Mouse (Mus musculus): Measurements from ENCODE around the gene Wfdc13. TPM values are rescaled to one million over a fixed set of nuclear protein-coding genes. Genes with fewer than 3 reads are reported as not detected.
"Not testable (repeated sequence)": the region's sequence is repeated elsewhere in the genome, so short reads cannot be mapped to it uniquely, and the experiment has no call there.

Wfdc13 gene
- polyA plus RNA-seq, 1 experiment from 2014 or later: not detected

DNA sequence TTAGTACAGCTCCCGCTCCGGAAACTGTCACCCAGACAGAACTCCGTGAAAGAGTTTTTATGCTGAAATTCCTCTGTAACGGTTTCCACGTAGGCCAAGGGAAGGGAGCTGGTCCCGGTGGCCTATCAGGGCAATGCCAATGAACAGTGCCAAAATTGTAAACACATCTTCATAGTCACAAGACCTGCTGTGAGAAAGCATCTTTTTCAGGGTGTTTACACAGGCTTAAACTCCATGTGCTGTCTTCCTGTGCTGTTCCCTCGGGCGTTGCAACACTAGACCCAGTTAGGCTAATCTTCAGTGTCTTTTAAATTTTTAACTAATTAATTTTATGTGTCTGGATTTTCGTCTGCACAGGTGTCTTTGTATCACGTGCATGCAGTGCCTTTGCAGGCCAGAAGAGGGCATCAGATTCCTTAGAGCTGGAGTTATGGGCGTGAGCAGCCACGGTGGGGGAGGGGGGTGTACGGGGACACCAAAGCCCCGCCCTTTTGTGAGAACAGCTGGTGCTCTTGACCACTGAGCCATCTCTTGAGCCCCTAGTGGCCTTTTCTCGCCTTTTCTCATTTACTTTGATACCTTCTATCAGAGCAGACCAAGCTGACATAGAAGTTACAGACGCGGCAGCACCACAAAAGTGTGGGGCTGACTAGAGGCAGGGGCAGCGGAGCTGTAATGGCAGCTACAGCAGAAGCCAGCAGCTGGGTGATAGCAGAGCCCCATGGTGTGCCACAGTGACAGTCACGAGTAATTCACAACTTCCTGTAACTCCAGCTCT lies 5.9 kb upstream of the Wfdc13 start:
- no peak overlapping the region for H3K27ac ChIP-seq
- H3K27me3 ChIP-seq (ENCODE audit: insufficient read depth, poor library complexity, severe bottlenecking): no peaks in the 10 kb centered on the region
- peaks cover 8% of the 10 kb centered on the region; the same call in 1 of the 2 replicates for H3K4me1 ChIP-seq
- no peaks in the 10 kb centered on the region for H3K9me3 ChIP-seq
- 20% methylated on average over 19 of the region's 19 CpGs for WGBS
- peak overlapping the region; percentile 50 for H3K4me3 ChIP-seq
- no peaks in the 10 kb centered on the region for H3K36me3 ChIP-seq
- peak; percentile 91 for DNase-seq (ENCODE audit: low spot score)

- H3K36me3 ChIP-seq: no peaks in the 10 kb centered on the region
- no peaks in the 10 kb centered on the region for H3K9me3 ChIP-seq
- peaks cover 8% of the 10 kb centered on the region; the same call in 1 of the 2 replicates for H3K4me1 ChIP-seq
- 53% methylated on average over 3 of the region's 3 CpGs for WGBS
- no peak overlapping the region for H3K27ac ChIP-seq
- DNase-seq (ENCODE audit: low spot score): no peak
- no peaks in the 10 kb centered on the region for H3K27me3 ChIP-seq (ENCODE audit: insufficient read depth, poor library complexity, severe bottlenecking)
- no peak overlapping the region for H3K4me3 ChIP-seq
Observed at GRCm38 (mm10) chr2:164679906-164680305, 5.0 kb upstream of the Wfdc13 start.

DNA sequence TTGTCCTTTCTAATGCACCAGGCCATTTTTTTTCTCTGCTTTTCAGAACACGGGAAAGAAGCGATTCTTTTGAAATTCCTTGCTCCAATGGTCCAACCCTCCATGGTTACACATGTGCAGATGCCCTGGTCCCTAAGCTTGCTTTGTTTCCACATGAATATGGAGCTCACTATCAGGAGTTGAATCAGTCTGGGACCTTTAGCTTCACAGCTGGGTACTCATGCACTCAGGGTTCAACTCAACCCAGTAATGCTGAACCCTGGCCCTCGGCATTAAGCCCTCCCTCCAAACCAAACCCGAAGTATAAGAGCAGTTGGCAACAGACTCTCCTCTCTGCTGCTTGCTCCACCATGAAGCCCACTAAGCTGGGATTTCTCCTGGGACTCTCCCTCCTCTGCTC lies 13.3 kb downstream of the Wfdc13 start, which contains the start of gene Spint4:
Gene Spint4, plus strand, starts transcription at position 301 of the 400 bp plus-strand sequence.
- no peak within 1 kb of the TSS for H3K27ac ChIP-seq
- no peaks in the 10 kb centered on the region for H3K4me1 ChIP-seq
- H3K4me3 ChIP-seq: no peak within 1 kb of the TSS
- no peaks in the 10 kb centered on the region for H3K9me3 ChIP-seq
- no peaks in the 10 kb centered on the region for H3K27me3 ChIP-seq (ENCODE audit: insufficient read depth, poor library complexity, severe bottlenecking)
- no peak for DNase-seq (ENCODE audit: low spot score)
- WGBS: 79% methylated on average over 4 of the region's 4 CpGs
- no peaks in the 10 kb centered on the region for H3K36me3 ChIP-seq

DNA sequence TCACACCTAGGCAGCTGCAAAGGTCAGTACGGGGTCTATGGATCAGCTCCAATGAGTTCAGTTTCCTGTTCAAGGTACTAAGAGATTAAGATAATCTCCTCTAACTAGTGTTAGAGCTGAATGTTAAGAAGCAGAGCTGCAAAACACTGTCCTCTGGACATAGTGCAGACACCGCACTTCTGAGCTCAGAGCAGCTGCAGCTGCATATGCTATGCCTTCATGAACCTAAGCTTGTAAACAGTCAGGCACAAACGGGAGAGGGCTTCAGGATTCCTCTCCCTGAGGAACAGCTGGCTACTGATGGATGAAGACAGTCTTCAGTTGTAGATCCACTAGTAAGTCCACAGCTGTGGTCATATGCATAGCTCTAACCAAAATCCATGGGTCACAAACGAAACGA lies 16.1 kb downstream of the Wfdc13 start:
- Histone ChIP-seq H3K27me3 (ENCODE audit: insufficient read depth, poor library complexity, severe bottlenecking) (no peaks in the 10 kb centered on the region), H3K27ac (no peak overlapping the region), H3K4me1 (no peaks in the 10 kb centered on the region), H3K36me3 (no peaks in the 10 kb centered on the region), H3K9me3 (no peaks in the 10 kb centered on the region), H3K4me3 (no peak overlapping the region)
- 73% methylated on average over 5 of the region's 5 CpGs for WGBS
- DNase-seq (ENCODE audit: low spot score): no peak

DNA sequence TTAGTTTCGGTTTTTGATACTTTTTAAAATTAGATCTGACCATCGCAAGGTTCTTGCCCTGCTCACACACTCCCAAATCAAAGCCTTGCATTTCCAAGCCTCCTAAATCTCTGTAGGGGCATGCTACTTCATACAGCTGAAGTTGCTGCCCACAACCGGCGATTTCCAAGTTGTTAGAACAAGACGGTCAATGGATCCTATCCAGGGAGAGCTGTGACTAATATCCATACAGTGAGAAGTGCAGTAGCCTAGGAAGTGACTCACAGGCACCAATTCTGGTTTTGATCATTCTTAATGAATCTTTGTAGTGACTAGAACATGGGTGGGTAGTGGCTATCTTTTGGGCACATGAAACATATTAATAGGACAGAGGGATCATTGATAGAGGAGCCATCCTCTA lies 16.9 kb downstream of the Wfdc13 start:
- H3K4me1 ChIP-seq: no peaks in the 10 kb centered on the region
- WGBS: 88% methylated on average over 5 of the region's 5 CpGs

GRCm38 (mm10) chr2:164704235-164704634 lies 19.3 kb downstream of the Wfdc13 start:
- H3K4me3 ChIP-seq: no peak overlapping the region
- H3K4me1 ChIP-seq: no peaks in the 10 kb centered on the region
- no peak overlapping the region for H3K27ac ChIP-seq
- H3K36me3 ChIP-seq: no peaks in the 10 kb centered on the region
- no peaks in the 10 kb centered on the region for H3K9me3 ChIP-seq
- WGBS: 72% methylated on average over 5 of the region's 5 CpGs
- no peak for DNase-seq (ENCODE audit: low spot score)
- H3K27me3 ChIP-seq (ENCODE audit: insufficient read depth, poor library complexity, severe bottlenecking): no peaks in the 10 kb centered on the region

More for the DNA sequence above, 16.9 kb downstream of the Wfdc13 start:
- Histone ChIP-seq H3K4me3 (no peak overlapping the region), H3K27me3 (ENCODE audit: insufficient read depth, poor library complexity, severe bottlenecking) (no peaks in the 10 kb centered on the region), H3K9me3 (no peaks in the 10 kb centered on the region), H3K27ac (no peak overlapping the region), H3K36me3 (no peaks in the 10 kb centered on the region)
- DNase-seq (ENCODE audit: low spot score): no peak

GRCm38 (mm10) chr2:164705328-164705727 lies 20.4 kb downstream of the Wfdc13 start:
- H3K4me1 ChIP-seq: no peaks in the 10 kb centered on the region
- H3K27me3 ChIP-seq (ENCODE audit: insufficient read depth, poor library complexity, severe bottlenecking): no peaks in the 10 kb centered on the region
- no peaks in the 10 kb centered on the region for H3K36me3 ChIP-seq
- no peak overlapping the region for H3K4me3 ChIP-seq
- H3K27ac ChIP-seq: no peak overlapping the region
- no peak for DNase-seq (ENCODE audit: low spot score)
- WGBS: 82% methylated on average over 6 of the region's 6 CpGs
- no peaks in the 10 kb centered on the region for H3K9me3 ChIP-seq

- WGBS: 89% methylated on average over 14 of the region's 14 CpGs
- Histone ChIP-seq H3K4me1 (no peaks in the 10 kb centered on the region), H3K4me3 (no peak overlapping the region), H3K36me3 (no peaks in the 10 kb centered on the region), H3K27me3 (ENCODE audit: insufficient read depth, poor library complexity, severe bottlenecking) (no peaks in the 10 kb centered on the region), H3K9me3 (no peaks in the 10 kb centered on the region), H3K27ac (no peak overlapping the region)
- no peak for DNase-seq (ENCODE audit: low spot score)
Observed at GRCm38 (mm10) chr2:164705991-164706390, 21.1 kb downstream of the Wfdc13 start.

- WGBS: 75% methylated on average over 6 of the region's 6 CpGs
- no peak for DNase-seq (ENCODE audit: low spot score)
- Histone ChIP-seq H3K9me3 (no peaks in the 10 kb centered on the region), H3K27me3 (ENCODE audit: insufficient read depth, poor library complexity, severe bottlenecking) (peaks cover 6% of the 10 kb centered on the region; the same call in 1 of the 2 replicates), H3K4me3 (no peak within 1 kb of the TSS), H3K4me1 (no peaks in the 10 kb centered on the region), H3K27ac (no peak within 1 kb of the TSS), H3K36me3 (no peaks in the 10 kb centered on the region)
Observed at GRCm38 (mm10) chr2:164715005-164715404, 30.1 kb downstream of the Wfdc13 start, which contains the start of gene Spint5. TSS of gene Spint5 (plus strand) at chr2:164715305.

- H3K4me3 ChIP-seq; H3K9me3 ChIP-seq; DNase-seq (ENCODE audit: low spot score); H3K27me3 ChIP-seq (ENCODE audit: insufficient read depth, poor library complexity, severe bottlenecking); H3K4me1 ChIP-seq; H3K36me3 ChIP-seq; H3K27ac ChIP-seq: not testable (repeated sequence)
- WGBS: 85% methylated on average over 23 of the region's 23 CpGs
Observed at GRCm38 (mm10) chr2:164716194-164716786, 31.4 kb downstream of the Wfdc13 start.

DNA sequence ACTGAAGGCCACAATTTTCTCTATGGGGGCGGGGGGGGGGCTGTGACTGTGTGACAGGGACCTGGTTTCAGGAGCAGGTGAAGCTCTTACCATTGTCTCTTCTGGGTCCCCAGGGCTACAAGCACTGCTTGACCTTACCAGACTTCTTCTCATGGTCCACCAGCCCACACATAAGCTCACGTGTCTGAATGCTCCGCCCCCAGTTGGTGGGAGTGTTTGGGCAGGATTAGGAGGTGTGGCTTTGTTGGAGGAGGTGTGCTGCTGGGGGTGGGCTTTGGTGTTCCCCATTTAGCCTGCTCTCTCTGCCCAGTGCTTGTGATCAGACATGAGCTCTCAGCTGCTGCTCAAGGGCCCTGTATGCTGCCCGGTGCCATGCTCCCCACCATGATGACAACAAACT lies 38.4 kb downstream of the Wfdc13 start:
- no peak for DNase-seq (ENCODE audit: low spot score)
- 62% methylated on average over 4 of the region's 4 CpGs for WGBS
- H3K9me3 ChIP-seq: no peaks in the 10 kb centered on the region
- peaks cover 9% of the 10 kb centered on the region; the same call in 1 of the 2 replicates for H3K27me3 ChIP-seq (ENCODE audit: insufficient read depth, poor library complexity, severe bottlenecking)
- H3K4me1 ChIP-seq: no peaks in the 10 kb centered on the region
- no peak overlapping the region for H3K4me3 ChIP-seq
- H3K27ac ChIP-seq: no peak overlapping the region
- H3K36me3 ChIP-seq: no peaks in the 10 kb centered on the region

DNA sequence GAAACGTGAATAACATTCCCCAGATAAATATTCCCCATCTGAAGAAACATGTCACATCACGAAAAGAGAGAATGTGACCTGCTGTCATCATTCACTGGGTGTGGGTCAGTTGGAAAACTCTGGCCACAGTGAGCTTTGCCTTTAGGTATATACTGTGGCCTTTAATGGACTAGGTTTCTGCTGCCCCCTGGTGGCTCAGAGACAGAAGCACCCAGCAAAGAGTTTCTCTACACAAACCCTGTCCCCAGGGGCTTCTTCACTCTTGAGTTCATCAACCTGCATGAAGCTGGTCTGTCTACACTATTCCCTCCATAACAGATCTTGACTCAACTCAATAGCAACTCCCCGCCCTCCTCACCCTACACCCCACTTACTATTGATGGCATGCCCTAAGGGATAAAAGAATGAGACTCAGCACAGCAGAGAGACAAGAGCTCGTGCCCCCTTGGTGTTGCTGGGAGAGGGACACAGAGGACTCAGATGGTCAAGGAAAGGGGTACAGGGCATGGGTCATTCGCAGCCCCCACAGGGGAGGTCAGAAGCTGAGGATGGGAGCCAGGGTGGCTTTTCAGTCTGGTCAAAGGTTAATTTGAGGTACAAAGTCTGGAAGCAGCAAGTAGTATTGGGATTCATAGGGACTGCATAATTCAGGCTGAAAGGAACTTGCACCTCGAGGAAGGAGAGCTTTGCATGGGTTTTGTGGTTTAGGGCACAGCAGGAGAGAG lies 41.1 kb downstream of the Wfdc13 start:
- peak; percentile 80 for DNase-seq (ENCODE audit: low spot score)
- Histone ChIP-seq H3K4me3 (no peak overlapping the region), H3K4me1 (no peaks in the 10 kb centered on the region), H3K27ac (no peak overlapping the region), H3K36me3 (no peaks in the 10 kb centered on the region), H3K27me3 (ENCODE audit: insufficient read depth, poor library complexity, severe bottlenecking) (peaks cover 3% of the 10 kb centered on the region; the same call in 1 of the 2 replicates), H3K9me3 (no peaks in the 10 kb centered on the region)
- WGBS: 24% methylated on average over 6 of the region's 6 CpGs

DNA sequence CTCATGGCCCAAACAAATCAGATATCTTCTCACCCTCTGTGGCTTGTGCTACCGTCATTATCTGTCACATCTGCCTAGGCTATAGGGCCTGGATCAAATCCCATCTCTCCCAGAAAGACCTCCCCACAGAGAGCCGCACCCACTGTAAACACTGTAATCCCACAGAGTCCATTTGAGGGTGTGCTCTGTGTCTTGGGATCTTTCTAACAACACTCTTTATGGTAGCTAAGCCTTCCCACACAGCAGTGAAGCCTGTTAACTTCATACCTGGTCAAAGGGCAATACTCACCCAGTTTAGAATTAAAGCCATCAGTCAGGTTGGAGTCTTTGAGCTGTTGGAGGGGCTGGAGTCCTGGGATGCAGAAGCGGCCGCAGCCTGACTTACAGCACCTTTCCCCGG lies 46.8 kb downstream of the Wfdc13 start:
- no peaks in the 10 kb centered on the region for H3K36me3 ChIP-seq
- no peak overlapping the region for H3K27ac ChIP-seq
- 65% methylated on average over 5 of the region's 5 CpGs for WGBS
- no peak overlapping the region for H3K4me3 ChIP-seq
- no peak for DNase-seq (ENCODE audit: low spot score)
- no peaks in the 10 kb centered on the region for H3K9me3 ChIP-seq
- H3K4me1 ChIP-seq: no peaks in the 10 kb centered on the region
- H3K27me3 ChIP-seq (ENCODE audit: insufficient read depth, poor library complexity, severe bottlenecking): peaks cover 3% of the 10 kb centered on the region; the same call in 1 of the 2 replicates
